Mouse (Mus musculus): ENCODE measurements around the gene Gm20388.
A peak's percentile ranks its signal among the peaks of the same experiment; 100 is the strongest.

The Gm20388 gene

DNA sequence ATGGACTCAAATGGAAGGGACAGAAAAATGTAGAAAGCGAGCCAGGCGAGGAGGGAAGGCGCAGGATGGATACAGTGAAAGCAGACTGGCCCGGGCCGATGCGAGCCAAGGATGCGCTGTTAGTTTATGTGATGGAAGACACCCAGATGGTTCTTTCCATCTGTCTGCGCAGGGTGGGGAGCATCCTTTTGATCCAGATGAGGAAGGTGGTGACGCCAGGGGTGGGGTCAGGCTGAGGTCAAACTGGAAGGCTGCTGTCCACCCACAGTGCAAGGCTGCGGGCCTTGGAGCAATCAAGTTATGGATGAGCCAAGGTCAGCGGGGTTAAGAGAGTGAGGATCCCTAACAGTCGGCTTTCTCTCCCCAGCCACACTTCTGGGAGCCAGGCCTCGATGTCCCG lies 2025.8 kb downstream of the Gm20388 start:
- peak; percentile 51 for DNase-seq

DNA sequence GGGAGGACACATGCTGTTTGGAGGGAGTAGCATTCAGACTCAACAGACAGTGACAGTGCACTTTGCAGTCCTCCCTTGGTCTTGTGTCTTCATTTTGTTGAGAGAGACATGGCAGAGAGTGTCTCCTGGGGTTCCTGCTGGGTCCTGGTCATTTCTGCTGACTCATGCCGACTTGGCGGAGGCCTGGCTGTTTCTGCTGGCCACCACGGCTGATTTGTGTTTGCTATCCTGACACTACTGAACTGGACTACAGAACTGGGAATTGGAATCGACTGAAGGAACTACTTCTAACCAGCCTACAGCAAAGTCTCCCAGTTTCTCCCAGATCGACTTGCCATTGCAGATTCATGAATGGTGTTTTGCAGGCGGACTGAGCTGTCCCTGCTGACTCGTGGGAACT lies 2028.1 kb downstream of the Gm20388 start:
- DNase-seq = no peak

DNA sequence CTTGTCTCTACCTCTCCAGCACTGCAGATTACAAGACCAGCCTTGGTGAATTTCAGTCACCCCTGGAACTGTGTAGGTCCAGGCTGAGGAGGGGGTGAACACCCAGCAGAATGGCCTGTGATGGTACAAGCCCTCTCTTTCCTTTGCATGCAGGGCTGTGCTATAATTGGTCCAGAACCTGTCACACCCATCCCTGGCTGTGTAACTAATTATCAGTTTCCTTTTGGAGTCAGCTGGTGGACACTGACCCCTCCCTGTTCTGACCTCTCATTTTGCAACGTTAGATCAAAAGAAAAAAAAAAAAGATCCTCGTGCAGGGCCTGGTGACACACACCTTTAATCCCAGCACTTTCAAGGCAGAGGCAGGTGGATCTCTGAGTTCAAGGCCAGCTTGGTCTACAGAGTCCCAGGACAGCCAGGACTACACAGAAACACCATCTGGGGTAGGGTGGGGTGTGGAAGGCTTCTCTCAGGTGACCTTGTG lies 2032.5 kb downstream of the Gm20388 start:
- no peak for DNase-seq

DNA sequence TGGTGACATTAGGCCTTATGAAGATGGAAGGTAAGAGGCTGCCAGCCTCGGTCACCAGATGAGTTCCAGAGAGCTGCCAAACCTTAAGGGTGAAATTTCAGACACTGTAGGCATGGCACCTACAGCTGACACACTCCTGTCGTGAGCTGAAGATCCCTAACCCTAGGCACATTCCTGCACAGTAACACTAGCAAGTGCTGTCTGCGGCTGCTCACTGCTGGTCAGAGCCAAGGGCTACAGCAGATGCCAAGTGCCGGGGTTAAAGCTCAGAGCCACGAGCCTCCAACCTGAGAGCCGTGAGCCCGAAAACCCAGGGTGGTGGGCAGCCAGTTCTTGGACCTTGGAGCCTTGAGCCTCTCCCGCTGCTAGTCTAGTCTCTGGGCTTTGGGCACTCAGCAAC lies 2033.1 kb downstream of the Gm20388 start:
- DNase-seq = peak; percentile 39

DNA sequence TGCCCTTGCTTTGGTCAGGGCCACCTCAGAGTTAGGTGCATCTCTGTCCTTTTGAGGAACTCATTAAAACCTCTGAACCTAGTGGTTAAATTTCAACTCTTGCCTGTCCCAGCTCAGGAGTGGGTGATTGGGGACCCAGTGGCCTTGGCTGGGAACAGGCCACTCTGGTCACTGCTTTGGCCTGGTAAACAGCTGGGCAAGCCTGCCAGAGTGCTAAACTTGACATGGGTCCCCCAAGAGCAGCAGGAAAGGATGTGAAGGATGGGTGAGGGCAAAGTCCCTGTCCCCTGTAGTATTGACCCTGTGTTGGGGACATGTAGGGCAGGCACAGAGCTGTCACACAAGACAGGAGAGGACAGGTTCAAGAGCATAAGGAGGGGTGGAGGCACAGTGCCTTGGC lies 2034.2 kb downstream of the Gm20388 start, which contains the start of gene Car5a:
Car5a (minus strand) TSS at position 74 of the 400 bp plus-strand sequence.
- no peak for DNase-seq

DNA sequence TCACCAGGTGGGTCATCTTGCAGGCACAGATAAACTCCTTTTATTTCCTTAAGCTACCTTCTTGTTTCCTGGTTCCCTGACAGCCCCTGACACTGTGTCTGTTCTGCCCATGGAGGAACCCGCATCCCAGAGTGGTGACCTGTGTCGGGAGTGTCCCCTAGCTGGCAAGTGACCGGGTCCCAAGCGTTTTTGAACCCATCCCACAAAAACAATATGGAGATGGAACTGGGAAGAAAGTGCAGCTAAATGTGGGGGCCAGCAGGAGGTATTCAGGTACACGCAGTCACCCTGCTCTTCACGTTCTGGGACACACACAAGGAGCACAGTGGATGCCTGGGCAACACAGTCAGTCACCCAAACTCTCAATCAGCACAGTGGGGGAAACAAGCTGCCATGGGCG lies 2035.7 kb downstream of the Gm20388 start:
- no peak for DNase-seq

DNA sequence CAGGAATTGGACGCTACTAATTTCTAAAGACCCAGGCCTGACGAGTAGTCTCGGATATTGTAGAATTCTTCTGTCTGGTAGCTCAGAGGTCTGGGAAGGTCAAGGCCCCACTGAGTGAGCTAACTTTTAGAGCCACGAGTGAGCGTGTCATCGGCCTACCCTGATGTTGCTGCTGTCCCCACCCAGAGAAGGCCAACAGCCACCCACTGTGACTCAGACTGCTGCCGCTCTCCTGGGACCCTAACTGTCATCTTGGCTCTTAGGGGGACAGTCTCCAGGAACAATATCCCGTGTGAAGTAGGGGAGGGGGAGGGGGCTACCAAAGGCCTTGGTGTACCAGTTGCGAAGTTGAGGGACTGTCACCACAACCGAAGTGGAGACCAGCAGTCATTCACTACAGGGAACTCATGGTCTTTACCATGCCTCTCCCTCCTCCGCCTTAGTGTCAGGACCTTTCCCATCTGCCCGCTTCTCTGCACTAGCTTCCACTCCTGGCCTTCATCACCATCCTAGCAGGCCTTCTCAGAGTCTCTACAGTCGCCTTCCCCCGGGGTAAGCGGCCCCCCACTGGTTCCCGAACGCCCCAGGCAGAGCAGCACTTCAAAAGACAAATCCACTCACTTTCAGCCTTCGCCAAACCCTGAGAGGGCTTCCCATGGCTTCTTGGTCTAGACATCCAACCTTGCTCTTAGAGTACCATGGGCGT lies 2036.6 kb downstream of the Gm20388 start:
- DNase-seq = peak; percentile 25

DNA sequence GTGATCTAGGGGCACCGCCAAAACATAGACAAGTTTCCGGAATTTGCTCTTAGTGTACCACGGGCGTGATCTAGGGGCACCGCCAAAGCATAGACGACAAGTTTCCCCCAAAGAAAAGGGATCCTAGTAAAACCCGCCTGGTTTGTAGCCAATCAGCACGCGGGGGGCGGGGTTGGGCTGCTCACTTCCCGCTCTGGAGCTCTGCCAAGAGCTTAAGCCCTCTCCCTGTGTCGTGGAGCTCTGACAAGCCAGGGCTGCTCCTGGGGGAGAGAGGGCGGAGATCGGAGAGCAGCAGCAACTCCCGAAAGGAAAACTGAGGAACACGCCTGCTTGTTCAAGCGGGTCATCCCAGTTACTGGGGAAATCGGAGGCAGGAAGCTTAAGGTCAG lies 2037.1 kb downstream of the Gm20388 start:
- DNase-seq = peak; percentile 97

DNA sequence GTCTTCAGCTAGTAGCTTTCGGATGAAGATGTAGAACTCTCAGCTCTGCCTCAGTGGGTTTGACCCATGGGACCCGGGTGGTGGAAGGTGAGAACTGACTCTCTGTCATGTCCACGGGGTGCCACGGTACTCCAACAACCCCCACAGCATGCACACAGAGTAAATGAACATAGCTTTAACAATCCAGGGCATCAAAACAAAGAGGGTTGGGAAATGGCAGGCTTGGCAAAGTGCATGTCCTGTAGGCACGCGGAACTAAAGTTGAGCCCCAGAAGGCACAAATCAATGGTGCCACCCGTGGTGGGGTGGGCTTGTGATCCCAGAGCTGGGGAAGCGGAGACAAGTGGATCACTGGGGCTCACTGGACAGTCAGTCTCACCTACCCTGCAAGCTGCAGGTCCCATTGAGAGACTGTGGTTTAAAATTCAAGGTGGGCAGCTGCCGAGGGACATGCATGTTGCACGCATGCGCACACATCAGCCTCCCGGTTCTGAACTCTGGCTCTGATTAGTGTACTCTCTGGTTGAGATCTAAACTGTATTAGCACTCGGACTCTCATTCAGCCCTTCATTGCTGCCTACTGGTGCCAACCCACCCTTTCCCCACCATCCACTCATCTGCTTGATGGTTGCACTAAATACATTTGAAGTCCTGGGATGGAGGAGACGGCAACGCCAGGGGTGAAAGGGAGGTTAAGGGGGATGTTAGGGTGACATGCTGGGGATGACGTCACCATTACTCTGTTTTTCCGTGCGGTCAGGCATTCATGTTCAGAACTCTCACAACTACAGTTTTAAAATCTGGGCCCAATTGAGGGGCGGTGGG lies 2037.9 kb downstream of the Gm20388 start:
- peak; percentile 20 for DNase-seq

DNA sequence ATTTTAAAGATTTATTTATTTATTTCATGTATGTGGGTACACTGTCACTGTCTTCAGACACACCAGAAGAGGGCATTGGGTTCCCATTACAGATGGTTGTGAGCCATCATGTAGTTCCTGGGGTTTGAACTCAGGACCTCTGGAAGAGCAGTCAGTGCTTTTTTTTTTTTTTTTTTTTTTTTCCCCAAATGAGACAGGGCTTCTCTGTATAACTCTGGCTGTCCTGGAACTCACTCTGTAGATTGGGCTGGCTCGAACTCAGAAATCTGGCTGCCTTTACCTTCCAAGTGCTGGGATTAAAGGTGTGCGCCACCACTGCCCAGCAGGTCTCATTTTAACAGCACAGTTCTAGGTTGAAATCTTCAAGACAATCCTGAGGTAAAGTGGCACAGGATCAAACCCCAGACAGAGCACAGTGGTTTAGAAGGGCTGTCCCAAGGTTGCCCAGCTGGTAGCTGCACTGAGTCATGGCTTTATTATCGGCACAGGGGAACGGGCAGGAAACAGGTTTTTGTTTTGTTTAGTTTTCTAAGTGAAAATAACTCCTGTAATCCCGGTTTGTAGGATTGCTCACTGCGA lies 2038.7 kb downstream of the Gm20388 start, which contains the start of gene Banp:
Banp (plus strand) TSS at position 529 of the 579 bp plus-strand sequence.
- no peak for DNase-seq

DNA sequence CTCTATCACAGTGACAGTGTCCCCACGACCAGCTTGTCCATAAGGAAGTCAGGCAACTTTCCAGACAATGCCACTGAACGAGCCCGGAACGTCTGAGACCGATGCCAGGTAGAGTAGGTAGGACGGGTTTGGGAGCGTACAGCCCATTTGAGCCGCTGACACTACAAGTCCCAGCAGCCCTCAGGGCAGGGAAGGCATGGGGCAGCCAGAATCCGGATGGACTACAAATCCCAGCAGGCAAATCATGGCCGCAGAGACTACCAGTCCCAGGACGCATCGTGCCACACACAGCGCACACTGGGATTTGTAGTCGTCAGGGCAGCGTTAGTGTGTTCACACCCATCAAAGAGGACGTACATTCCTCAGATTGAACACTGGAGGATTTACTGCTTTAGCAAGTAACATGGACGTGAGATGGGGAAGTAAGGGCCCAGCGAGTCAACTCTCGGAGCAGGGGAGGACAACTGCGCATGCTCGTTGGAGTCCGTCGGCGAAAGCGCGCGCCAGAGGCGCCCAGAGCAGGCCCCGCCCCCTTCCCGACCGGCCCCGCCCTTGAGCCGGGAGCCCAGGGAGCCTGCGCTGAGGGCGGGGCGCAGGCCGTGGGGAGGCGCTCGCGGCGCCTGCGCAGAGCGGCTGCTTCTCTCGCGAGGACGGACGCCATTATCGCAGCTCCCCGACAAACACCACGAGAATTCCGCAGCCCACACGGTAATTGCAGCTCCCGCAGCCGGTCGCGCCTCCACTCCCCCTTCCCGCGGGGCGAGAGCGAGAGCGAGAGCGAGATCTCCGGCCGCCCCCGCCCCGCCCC lies 2039.5 kb downstream of the Gm20388 start:
- DNase-seq = peak; percentile 99

DNA sequence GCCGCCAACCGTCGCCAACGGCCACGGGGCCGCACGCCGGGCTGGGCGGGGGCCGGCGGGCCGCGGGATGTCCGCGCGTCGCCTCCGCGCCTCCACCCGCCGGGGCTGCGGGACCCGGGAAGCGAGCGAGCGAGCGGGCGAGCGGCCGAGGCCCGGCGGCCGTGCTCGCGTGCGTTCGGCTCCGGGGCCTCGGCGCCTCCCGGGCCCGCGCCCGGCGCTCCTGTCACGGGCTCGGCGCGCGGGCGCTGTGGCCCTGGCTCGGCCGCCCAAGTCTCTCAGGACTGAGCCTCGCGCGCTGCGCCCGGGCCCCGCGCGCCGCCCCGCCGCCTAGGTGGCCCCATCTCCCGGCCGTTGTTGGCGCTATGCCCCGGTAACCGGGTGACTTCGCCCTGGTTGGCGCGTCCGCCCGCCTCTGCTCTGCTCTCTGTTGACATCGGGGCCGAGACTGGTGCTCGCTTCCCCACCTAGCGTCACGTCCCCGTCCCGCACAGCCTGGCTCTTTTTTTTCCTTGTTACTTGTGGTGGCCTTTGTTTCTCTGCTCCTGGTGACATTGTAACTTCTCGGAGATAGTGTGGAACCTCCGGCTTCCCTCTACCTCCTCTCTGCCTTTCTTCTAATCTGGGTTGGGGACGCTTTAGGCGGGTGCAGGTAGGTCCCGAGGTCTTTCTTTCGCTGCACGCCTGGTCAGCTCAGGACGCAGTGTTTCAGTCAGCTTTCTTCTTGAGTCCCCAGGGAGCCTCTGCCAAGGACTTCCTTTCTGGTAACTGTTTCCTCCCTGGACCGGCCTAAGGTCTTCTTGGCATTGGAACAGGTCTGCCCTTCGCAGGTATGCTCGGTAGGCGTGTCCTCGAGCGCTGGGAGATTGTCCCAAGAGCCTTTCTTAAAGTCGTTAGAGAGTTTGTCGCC lies 2040.4 kb downstream of the Gm20388 start:
- DNase-seq = peak; percentile 80

DNA sequence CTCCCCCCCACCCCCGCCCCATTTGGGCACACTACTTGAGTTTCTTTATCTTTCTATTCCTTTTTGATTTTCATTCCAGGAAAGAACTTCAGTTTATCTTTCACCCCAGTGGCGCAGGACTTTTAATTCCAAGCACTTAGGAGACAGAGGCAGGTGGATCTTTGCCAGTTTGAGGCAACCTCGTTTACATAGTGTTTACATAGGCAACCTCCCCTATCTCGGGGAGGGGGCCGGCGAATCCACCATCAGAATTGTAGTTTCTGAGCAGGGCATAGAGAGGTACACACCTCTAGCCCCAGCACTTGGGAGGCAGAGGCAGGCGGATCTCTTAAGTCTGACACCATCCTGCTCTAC lies 2041.0 kb downstream of the Gm20388 start:
- DNase-seq = peak; percentile 28

DNA sequence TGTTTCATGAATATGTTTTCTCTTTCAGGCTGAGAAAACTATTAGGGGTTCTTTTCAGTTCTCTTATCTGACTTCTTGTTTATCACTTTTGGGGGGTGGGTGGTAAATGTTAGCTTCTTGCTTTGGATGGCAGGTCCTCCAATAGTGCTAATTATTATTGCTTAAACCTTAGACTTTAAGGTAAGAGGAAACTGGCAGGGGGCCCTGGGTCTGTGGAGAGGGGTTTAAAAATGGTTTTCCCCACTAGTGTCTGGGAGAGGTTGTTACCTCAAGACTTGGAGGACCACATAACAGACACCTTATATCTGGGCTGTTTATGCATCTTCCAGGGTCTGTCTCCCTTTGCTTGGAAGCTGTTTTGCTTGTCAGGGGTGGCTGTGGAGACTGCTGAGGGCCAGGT lies 2041.5 kb downstream of the Gm20388 start:
- no peak for DNase-seq

DNA sequence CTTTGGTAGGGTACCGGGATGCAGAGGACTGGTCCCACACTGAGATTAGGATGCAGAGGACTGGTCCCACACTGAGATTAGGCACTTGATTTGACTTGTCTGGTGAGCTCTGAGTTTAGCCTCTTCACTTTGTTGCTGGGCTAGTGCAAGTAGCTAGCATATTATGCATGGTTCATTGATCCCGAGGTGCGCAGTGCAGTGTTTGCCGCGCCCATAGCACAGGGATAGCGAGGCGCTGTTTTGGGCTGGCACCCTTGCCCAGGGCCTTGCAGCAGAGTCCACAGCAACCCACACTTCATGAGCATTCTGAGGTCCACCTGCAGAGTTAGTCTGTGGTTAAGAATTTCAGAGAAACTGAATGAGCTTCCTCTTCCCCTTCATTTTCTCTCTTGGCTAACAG lies 2042.2 kb downstream of the Gm20388 start:
- DNase-seq = peak; percentile 51

DNA sequence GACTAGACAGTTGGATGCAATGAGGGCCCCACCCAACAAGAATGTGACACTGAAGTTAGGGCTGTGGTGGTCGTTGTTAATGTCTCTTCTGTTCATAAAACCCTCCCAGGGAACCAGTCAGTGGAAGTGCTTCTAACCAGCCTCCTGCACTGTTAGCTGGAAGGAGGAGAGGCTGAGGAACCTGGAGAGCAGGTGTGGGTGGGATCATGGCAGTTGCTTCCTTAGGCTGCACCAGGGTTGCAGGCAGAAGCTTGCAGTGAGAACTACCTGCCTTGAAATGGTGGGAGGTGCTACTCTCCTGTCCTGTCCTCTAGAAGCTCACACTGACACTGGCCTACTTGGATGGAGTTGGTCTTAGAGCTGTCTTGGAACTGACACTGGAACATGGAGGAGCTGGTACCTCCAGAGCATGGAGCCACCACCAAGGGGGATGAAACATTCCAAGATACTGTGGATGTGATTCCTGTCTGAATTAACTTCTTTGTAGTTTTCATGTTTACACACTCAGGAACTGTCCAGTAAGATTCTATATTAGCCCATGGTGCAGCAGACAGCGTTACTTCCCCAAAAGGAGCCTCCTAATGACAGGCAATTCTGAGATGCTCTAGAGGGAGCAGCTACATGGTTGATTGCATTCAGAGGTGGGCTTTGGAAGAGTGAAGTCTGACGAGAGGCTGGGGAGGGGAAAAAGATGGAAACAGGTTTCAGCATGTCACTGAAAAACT lies 2043.3 kb downstream of the Gm20388 start:
- no peak for DNase-seq

DNA sequence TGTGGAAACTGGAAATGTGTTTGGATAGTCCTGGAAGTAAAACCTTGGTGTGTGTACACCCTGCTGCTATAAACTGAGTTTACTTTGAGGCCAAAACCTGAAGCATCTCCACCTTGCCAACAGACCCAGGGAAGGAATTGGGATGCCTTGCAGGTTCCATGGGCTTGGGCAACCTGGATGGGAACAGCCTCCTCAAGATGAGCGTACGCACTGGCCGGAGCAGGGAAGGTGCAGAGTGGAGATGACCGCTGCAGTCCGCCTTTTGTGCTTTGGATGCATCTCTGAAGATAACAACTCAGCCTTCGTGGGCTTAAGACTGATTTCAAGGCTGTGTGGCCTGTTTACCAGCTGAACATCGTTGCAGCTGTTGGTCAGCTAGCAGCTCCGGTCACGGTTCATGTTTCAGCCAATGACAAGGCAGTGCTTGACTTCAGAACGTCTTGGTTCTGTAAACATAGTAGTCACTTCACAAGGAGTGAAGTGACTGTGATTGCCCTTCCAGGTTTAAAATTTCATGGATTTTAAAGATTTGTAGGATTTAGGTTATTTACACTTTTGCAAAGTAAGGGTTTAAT lies 2044.4 kb downstream of the Gm20388 start:
- DNase-seq = no peak

DNA sequence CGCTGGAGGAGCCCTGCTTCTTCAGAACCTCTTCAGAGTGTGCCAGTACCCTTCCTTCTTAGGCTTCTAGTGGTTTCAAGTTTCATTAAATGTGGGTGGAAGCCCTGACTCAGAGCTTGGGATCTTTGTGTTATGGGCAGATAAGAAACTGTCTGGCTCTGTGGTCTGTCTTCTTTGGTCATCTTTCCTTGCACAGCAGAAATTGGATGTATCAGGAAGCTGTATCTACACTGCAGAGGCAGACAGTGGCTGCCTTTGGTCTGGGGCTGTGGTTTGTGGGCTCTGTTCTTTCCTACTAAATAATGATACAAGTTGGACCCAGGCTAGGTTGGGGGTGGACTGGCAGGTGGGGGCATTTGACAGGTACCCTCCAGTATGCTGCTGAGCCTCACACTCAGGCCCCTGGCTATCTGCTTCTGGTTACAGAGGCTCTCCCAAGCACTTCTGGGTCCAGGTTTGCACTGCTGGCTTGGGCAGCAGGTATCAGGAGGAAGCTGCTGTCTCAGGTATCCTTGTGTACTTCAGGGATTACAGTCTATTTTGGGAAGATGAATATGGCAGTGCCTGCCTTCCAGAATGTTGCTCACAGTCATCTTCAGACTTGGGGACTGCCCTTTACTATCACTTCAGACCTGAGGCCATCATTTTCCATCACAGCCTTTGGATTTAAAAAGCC lies 2045.3 kb downstream of the Gm20388 start:
- no peak for DNase-seq

DNA sequence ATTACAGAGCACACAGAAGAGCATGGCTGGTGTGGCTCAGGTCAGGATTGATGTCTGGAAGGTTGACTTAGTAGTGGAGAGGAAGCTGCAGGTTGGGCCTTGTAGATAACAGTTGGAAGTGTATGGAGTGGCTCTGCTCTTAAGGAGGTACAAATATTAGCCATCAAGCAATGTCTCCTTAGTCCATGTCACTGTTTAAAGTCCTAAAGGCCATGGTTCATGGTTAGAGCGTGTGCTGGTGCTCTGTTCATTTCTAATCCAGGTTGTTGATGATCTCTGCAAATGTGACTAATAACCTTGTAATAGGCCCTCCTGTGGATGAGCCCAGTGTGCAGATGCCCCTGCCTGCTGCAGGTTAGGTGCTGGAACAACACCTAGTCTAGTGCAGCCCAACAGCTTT lies 2047.8 kb downstream of the Gm20388 start:
- no peak for DNase-seq

DNA sequence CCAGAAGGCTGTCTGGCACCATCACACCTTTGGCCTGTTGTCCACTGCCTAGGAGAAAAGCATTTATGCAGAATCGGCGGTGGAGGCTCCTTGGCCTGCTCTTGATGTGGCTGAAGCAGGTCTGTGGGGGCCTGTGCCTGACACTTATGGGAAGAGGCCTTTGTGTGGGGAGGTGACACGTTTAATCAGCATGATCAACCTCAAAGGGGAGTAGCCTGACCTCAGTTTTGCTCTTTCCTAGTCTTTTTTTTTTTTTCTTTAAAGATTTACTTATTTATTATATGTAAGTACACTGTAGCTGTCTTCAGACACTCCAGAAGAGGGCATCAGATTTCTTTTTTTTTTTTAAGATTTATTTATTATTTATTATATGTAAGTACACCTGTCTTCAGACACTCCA lies 2052.3 kb downstream of the Gm20388 start:
- DNase-seq = no peak
